Mouse (Mus musculus) stomach, embryonic 15.5 days (tissue): ENCODE results near the gene Cd38. TPM values are rescaled to one million over a fixed set of nuclear protein-coding genes. Genes with fewer than 3 reads are reported as not detected.

Experiments
- ATAC-seq: fragments of 200-750 bp; cut with Nextera tagmentation; 2 replicates; pipeline ENCODE4 v1.8.0; 2017; ENCODE audit warnings: low read depth, moderate number of reproducible peaks, moderate TSS enrichment; ENCODE audit not compliant: insufficient read depth, low FRiP score
- H3K27ac ChIP-seq: fragments of 300-500 bp; sonication (generic); 2 replicates; pipeline ENCODE4 v1.5.1; 2015; ENCODE audit warnings: mild to moderate bottlenecking, inconsistent platforms
- H3K27me3 ChIP-seq: fragments of 300-500 bp; sonication (generic); replicated peaks from 2 replicates; pipeline ENCODE4 v1.6.1; 2015; ENCODE audit warnings: inconsistent platforms
- H3K36me3 ChIP-seq: fragments of 300-500 bp; sonication (generic); 2 replicates; pipeline ENCODE4 v1.6.1; 2015; ENCODE audit warnings: inconsistent platforms
- H3K4me1 ChIP-seq: fragments of 300-500 bp; sonication (generic); 2 replicates; pipeline ENCODE4 v1.6.1; 2015; ENCODE audit warnings: inconsistent platforms
- H3K4me2 ChIP-seq: fragments of 300-500 bp; sonication (generic); 2 replicates; pipeline ENCODE4 v1.6.1; 2015; ENCODE audit warnings: mild to moderate bottlenecking, inconsistent platforms
- H3K4me3 ChIP-seq: fragments of 300-500 bp; sonication (generic); replicated peaks from 2 replicates; pipeline ENCODE4 v1.5.1; 2015; ENCODE audit warnings: inconsistent platforms
- H3K9ac ChIP-seq: fragments of 300-500 bp; sonication (generic); 2 replicates; pipeline ENCODE4 v1.6.1; 2015; ENCODE audit warnings: inconsistent platforms
- H3K9me3 ChIP-seq: fragments of 300-500 bp; sonication (generic); 2 replicates; pipeline ENCODE4 v1.6.1; 2016; ENCODE audit warnings: inconsistent platforms
- WGBS: fragments of 180-500 bp; shearing (Covaris S2); methylation state at CpG from one replicate; pipeline ENCODE4 v1.1.7; 2015; 5-methylcytosine and 5-hydroxymethylcytosine counted together
- polyA plus RNA-seq: library from polyadenylated mRNA; unstranded; fragments of >200 nt; fragmentation: Nextera tagmentation; extraction: Ambion mirVana; gene quantifications from 2 replicates; pipeline ENCODE4 v1.2.1, GENCODE M21; 2015

Cd38 gene
- polyA plus RNA-seq, 1 experiment from 2014 or later: 13.5 TPM

DNA sequence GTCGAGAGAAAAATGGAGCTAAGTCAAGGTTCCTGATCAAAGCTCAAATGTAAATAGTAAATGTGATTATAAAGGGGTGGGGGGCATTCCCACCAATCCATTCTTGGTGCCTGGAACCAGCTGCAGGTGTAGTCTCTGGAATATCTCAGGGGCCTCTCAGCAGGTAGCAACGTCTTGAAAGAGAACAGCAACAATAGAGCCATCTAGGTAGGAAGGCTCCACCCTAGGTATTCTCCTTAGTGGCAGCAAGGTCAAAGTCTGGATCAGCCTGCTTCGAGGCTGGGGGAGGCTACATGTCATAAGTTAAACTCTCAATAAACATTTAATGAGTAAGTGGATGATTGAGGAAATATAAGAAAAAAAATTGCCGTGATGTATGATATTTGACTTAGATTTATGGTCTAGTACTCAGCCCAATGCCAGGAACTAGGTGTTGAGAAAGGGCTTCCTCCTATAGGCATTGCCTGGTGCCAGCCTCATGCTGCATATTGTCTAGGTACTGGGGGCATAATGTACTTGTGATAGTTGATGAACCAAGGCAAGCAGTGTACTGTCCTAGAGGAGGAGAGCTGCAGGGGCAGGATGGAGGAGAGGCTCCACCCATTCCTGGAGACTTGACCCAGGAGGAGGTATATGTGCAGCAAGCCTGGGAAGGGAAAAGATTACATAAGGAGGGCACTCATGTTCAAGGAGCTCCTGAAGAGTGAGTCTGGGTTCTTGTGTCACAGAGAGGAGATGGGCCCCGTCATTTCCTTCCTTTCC lies 7.5 kb upstream of the Cd38 start:
- no peaks in the 10 kb centered on the region for H3K36me3 ChIP-seq
- H3K9ac ChIP-seq: no peak overlapping the region
- ATAC-seq: no peak; the same call in 1 of the 2 replicates
- H3K9me3 ChIP-seq: no peaks in the 10 kb centered on the region
- no peaks in the 10 kb centered on the region for H3K4me1 ChIP-seq
- peak overlapping the region; percentile 21; the same call in 1 of the 2 replicates for H3K27ac ChIP-seq
- no peaks in the 10 kb centered on the region for H3K27me3 ChIP-seq
- 50% methylated on average over 5 of the region's 5 CpGs for WGBS
- H3K4me2 ChIP-seq: no peak overlapping the region
- no peak overlapping the region for H3K4me3 ChIP-seq

- Histone ChIP-seq H3K4me3 (no peak overlapping the region), H3K27me3 (no peaks in the 10 kb centered on the region), H3K4me1 (no peaks in the 10 kb centered on the region), H3K27ac (0 out of 2 replicates have a peak overlapping the region, but pooled peaks have one; percentile 31), H3K36me3 (no peaks in the 10 kb centered on the region), H3K9me3 (no peaks in the 10 kb centered on the region), H3K9ac (no peak overlapping the region), H3K4me2 (no peak overlapping the region)
- WGBS: 44% methylated on average over 6 of the region's 6 CpGs
- 0 out of 2 replicates have a peak, but pooled peaks have one; percentile 29 for ATAC-seq
Observed at GRCm38 (mm10) chr5:43863642-43864041, 4.7 kb upstream of the Cd38 start.

DNA sequence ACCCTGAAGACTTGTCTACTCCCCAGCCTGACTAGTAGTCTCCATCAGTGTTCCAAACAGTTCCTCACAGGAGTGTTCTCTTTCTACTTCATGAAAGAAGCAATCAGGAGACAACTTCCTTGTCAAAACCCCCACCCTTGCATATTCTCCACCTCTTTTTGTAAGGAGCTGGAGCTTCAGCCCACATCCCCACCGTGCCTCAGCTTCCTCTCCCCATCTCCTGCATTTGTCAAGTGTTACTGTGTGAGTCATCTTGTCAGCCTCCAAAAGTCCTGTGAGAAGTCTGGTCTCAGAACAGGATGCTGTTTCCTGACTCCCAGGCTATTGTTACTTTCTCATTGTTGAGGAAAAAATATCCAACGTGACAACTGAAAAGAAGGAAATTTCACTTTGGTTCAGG lies 3.0 kb upstream of the Cd38 start:
- no peaks in the 10 kb centered on the region for H3K9me3 ChIP-seq

GRCm38 (mm10) chr5:43868711-43869600 lies 603 bp downstream of the Cd38 start:
- Histone ChIP-seq H3K9ac (no peak overlapping the region), H3K4me2 (peak overlapping the region; percentile 64), H3K27ac (peak overlapping the region; percentile 31; the same call in 1 of the 2 replicates), H3K4me3 (peak overlapping the region; percentile 42), H3K9me3 (no peaks in the 10 kb centered on the region), H3K27me3 (no peaks in the 10 kb centered on the region), H3K4me1 (peaks cover 7% of the 10 kb centered on the region; the same call in 1 of the 2 replicates), H3K36me3 (no peaks in the 10 kb centered on the region)
- peak; percentile 73 for ATAC-seq
- WGBS: 5% methylated on average over 28 of the region's 28 CpGs

More for the DNA sequence above, 3.0 kb upstream of the Cd38 start:
- H3K36me3 ChIP-seq: no peaks in the 10 kb centered on the region
- H3K4me1 ChIP-seq: peaks cover 7% of the 10 kb centered on the region; the same call in 1 of the 2 replicates
- no peak overlapping the region for H3K9ac ChIP-seq
- WGBS: 56% methylated on average over 2 of the region's 2 CpGs
- H3K4me2 ChIP-seq: no peak overlapping the region
- H3K4me3 ChIP-seq: no peak overlapping the region
- H3K27ac ChIP-seq: no peak overlapping the region
- H3K27me3 ChIP-seq: no peaks in the 10 kb centered on the region
- no peak for ATAC-seq

DNA sequence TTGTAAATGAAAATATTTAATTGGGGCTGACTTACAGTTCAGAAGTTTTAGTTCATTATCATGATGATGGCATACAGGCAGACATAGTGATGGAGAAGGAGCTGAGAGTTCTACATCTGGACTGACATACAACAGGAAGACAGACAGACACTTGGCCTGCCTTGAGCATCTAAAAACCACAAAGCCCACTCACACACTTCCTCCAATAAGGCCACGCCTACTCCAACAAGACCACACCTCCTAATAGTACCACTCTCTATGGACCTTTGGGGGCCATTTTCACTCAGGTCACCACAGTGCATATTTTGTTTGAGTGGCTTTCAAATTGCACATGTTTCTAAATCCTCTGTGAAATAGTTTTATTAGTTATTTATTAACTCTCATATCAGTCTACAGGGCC lies 3.5 kb downstream of the Cd38 start:
- Histone ChIP-seq H3K4me1 (peaks cover 7% of the 10 kb centered on the region; the same call in 1 of the 2 replicates), H3K4me2 (no peak overlapping the region), H3K27ac (no peak overlapping the region), H3K9me3 (no peaks in the 10 kb centered on the region), H3K36me3 (no peaks in the 10 kb centered on the region), H3K27me3 (no peaks in the 10 kb centered on the region), H3K4me3 (no peak overlapping the region), H3K9ac (no peak overlapping the region)
- no peak for ATAC-seq
- WGBS: 74% methylated on average over 1 of the region's 1 CpGs

DNA sequence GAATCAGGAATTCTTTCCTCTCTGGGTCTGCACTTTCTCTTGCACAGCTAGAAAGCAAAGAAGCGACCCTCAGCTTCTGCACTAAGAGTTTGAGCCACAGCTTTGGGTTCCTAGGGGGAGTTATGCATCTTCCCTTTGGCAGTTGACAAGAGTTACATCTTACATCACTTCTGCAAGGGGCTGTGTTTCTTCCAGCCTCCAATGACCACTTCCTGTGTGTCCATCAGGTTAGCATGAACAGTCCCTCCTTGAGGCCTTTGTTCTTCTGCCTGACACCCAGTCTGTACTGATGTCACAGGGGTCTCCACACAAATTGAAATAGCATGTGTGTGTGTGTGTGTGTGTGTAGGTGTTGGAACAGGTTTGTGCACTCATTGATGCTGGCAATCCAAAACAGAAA lies 4.3 kb downstream of the Cd38 start:
- Histone ChIP-seq H3K4me2 (no peak overlapping the region), H3K4me1 (peaks cover 7% of the 10 kb centered on the region; the same call in 1 of the 2 replicates), H3K27me3 (no peaks in the 10 kb centered on the region), H3K27ac (no peak overlapping the region), H3K9me3 (no peaks in the 10 kb centered on the region), H3K36me3 (no peaks in the 10 kb centered on the region), H3K9ac (no peak overlapping the region), H3K4me3 (no peak overlapping the region)
- WGBS: 58% methylated on average over 1 of the region's 1 CpGs
- ATAC-seq: no peak

GRCm38 (mm10) chr5:43882034-43882433 lies 13.7 kb downstream of the Cd38 start:
- no peak for ATAC-seq
- 88% methylated on average over 3 of the region's 3 CpGs for WGBS

GRCm38 (mm10) chr5:43885060-43885820 lies 16.9 kb downstream of the Cd38 start:
- Histone ChIP-seq H3K27ac (no peak overlapping the region), H3K27me3 (no peaks in the 10 kb centered on the region), H3K4me2 (no peak overlapping the region), H3K9ac (no peak overlapping the region), H3K4me1 (no peaks in the 10 kb centered on the region), H3K4me3 (no peak overlapping the region), H3K36me3 (no peaks in the 10 kb centered on the region), H3K9me3 (no peaks in the 10 kb centered on the region)
- 35% methylated on average over 3 of the region's 3 CpGs for WGBS
- ATAC-seq: no peak

More at GRCm38 (mm10) chr5:43882034-43882433, 13.7 kb downstream of the Cd38 start:
- H3K36me3 ChIP-seq: no peaks in the 10 kb centered on the region
- H3K27ac ChIP-seq: no peak overlapping the region
- H3K4me2 ChIP-seq: no peak overlapping the region
- H3K9me3 ChIP-seq: no peaks in the 10 kb centered on the region
- no peaks in the 10 kb centered on the region for H3K4me1 ChIP-seq
- H3K4me3 ChIP-seq: no peak overlapping the region
- no peaks in the 10 kb centered on the region for H3K27me3 ChIP-seq
- no peak overlapping the region for H3K9ac ChIP-seq

GRCm38 (mm10) chr5:43892386-43892785 lies 24.0 kb downstream of the Cd38 start:
- no peak overlapping the region for H3K27ac ChIP-seq
- no peak overlapping the region for H3K9ac ChIP-seq
- H3K4me1 ChIP-seq: no peaks in the 10 kb centered on the region
- no peaks in the 10 kb centered on the region for H3K27me3 ChIP-seq
- no peak overlapping the region for H3K4me2 ChIP-seq
- no peak overlapping the region for H3K4me3 ChIP-seq
- ATAC-seq: no peak
- no peaks in the 10 kb centered on the region for H3K36me3 ChIP-seq
- H3K9me3 ChIP-seq: no peaks in the 10 kb centered on the region
- 23% methylated on average over 1 of the region's 1 CpGs for WGBS

DNA sequence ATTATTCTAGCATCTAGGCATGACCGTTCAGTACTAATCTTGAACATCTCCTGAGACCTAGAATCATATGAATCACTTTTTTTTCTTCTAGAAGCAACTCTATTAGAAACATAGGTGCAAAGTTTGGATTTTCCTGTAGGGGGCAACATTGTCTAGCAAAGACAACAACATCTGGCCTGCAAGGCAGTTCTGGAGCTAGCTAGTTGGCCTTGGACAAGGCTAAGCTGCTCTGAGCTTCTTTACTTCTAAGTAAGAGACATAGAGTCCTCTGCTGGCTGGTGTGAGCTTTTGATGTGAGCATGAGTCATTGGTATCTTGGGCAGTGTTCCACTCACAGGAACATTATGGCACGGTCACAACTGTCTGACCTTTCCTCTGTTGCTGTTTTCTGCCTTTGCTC lies 25.8 kb downstream of the Cd38 start:
- no peak overlapping the region for H3K4me2 ChIP-seq
- no peak overlapping the region for H3K9ac ChIP-seq
- H3K9me3 ChIP-seq: no peaks in the 10 kb centered on the region
- no peak overlapping the region for H3K4me3 ChIP-seq
- H3K27ac ChIP-seq: no peak overlapping the region
- H3K4me1 ChIP-seq: no peaks in the 10 kb centered on the region
- WGBS: 60% methylated on average over 2 of the region's 2 CpGs
- no peaks in the 10 kb centered on the region for H3K36me3 ChIP-seq
- no peak for ATAC-seq
- H3K27me3 ChIP-seq: no peaks in the 10 kb centered on the region

- H3K36me3 ChIP-seq: no peaks in the 10 kb centered on the region
- no peak overlapping the region for H3K4me3 ChIP-seq
- no peak overlapping the region for H3K4me2 ChIP-seq
- no peak overlapping the region for H3K9ac ChIP-seq
- 79% methylated on average over 3 of the region's 3 CpGs for WGBS
- ATAC-seq: no peak
- H3K9me3 ChIP-seq: no peaks in the 10 kb centered on the region
- no peaks in the 10 kb centered on the region for H3K27me3 ChIP-seq
- H3K27ac ChIP-seq: no peak overlapping the region
- no peaks in the 10 kb centered on the region for H3K4me1 ChIP-seq
Observed at GRCm38 (mm10) chr5:43895931-43896330, 27.6 kb downstream of the Cd38 start.
